Mouse (Mus musculus) neural tube, embryonic 11.5 days (tissue): Measurements from ENCODE around the gene Uggt1. TPM values are rescaled to one million over a fixed set of nuclear protein-coding genes. Genes with fewer than 3 reads are reported as not detected.

Source experiments
- ATAC-seq: fragments of 200-750 bp; cut with Nextera tagmentation; 2 replicates; pipeline ENCODE4 v1.8.0; 2017; ENCODE audit warnings: moderate number of reproducible peaks, mild to moderate bottlenecking, moderate TSS enrichment, moderate library complexity; ENCODE audit not compliant: insufficient read depth, low FRiP score, low TSS enrichment
- DNase-seq: peaks from one replicate; pipeline ENCODE4 v3.0.0-alpha.2; 2015; ENCODE audit warnings: low spot score
- H3K27ac ChIP-seq: fragments of 300-500 bp; sonication (generic); 2 replicates; pipeline ENCODE4 v1.5.1; 2014; ENCODE audit warnings: low read depth, mild to moderate bottlenecking, low read length
- H3K27me3 ChIP-seq: fragments of 300-500 bp; sonication (generic); 2 replicates; pipeline ENCODE4 v1.6.1; 2014; ENCODE audit warnings: mild to moderate bottlenecking, low read length, mixed read lengths; ENCODE audit not compliant: control insufficient read depth, insufficient read depth
- H3K36me3 ChIP-seq: fragments of 300-500 bp; sonication (generic); 2 replicates; pipeline ENCODE4 v1.6.1; 2014; ENCODE audit warnings: mild to moderate bottlenecking, low read length, moderate library complexity, mixed read lengths; ENCODE audit not compliant: control insufficient read depth, insufficient read depth
- H3K4me1 ChIP-seq: fragments of 300-500 bp; sonication (generic); 2 replicates; pipeline ENCODE4 v1.6.1; 2014; ENCODE audit warnings: low read length, mixed read lengths; ENCODE audit not compliant: control insufficient read depth, insufficient read depth
- H3K4me2 ChIP-seq: fragments of 300-500 bp; sonication (generic); 2 replicates; pipeline ENCODE4 v1.6.1; 2014; ENCODE audit warnings: low read depth, mild to moderate bottlenecking, moderate library complexity
- H3K4me3 ChIP-seq: fragments of 300-500 bp; sonication (generic); 2 replicates; pipeline ENCODE4 v1.5.1; 2014; ENCODE audit warnings: low read depth, low read length
- H3K9ac ChIP-seq: fragments of 300-500 bp; sonication (generic); 2 replicates; pipeline ENCODE4 v1.6.1; 2014; ENCODE audit warnings: mild to moderate bottlenecking, low read length
- H3K9me3 ChIP-seq: fragments of 300-500 bp; sonication (generic); 2 replicates; pipeline ENCODE4 v1.6.1; 2016; ENCODE audit warnings: low read length; ENCODE audit not compliant: control insufficient read depth
- WGBS: fragments of 180-500 bp; shearing (Covaris S2); extraction: QIAGEN DNeasy Blood & Tissue Kit; methylation state at CpG from one replicate; pipeline ENCODE4 v1.1.7; 2014; 5-methylcytosine and 5-hydroxymethylcytosine counted together
- polyA plus RNA-seq: library from polyadenylated mRNA; unstranded; fragments of >200 nt; fragmentation: Nextera tagmentation; extraction: Ambion mirVana; gene quantifications from 2 replicates; pipeline ENCODE4 v1.2.1, GENCODE M21; 2014

Gene Uggt1
- polyA plus RNA-seq, 1 experiment from 2014 or later, result 82.3 TPM

GRCm38 (mm10) chr1:36233218-36233617 lies 11.3 kb downstream of the Uggt1 start:
- no peaks in the 10 kb centered on the region for H3K36me3 ChIP-seq

GRCm38 (mm10) chr1:36230919-36231705 lies 13.4 kb downstream of the Uggt1 start:
- Histone ChIP-seq H3K9me3 (no peaks in the 10 kb centered on the region), H3K9ac (no peak overlapping the region), H3K4me3 (no peak overlapping the region), H3K4me1 (no peaks in the 10 kb centered on the region), H3K4me2 (no peak overlapping the region), H3K36me3 (no peaks in the 10 kb centered on the region), H3K27me3 (no peaks in the 10 kb centered on the region), H3K27ac (no peak overlapping the region)
- no peak for DNase-seq
- WGBS, result 87% methylated on average over 7 of the region's 7 CpGs
- no peak for ATAC-seq

More at GRCm38 (mm10) chr1:36233218-36233617, 11.3 kb downstream of the Uggt1 start:
- no peaks in the 10 kb centered on the region for H3K9me3 ChIP-seq
- H3K9ac ChIP-seq, result no peak overlapping the region
- H3K4me1 ChIP-seq, result no peaks in the 10 kb centered on the region
- H3K4me3 ChIP-seq, result no peak overlapping the region
- H3K27me3 ChIP-seq, result no peaks in the 10 kb centered on the region
- WGBS, result 92% methylated on average over 6 of the region's 6 CpGs
- DNase-seq (no peak), ATAC-seq (no peak)
- H3K27ac ChIP-seq, result no peak overlapping the region
- H3K4me2 ChIP-seq, result no peak overlapping the region

- H3K27me3 ChIP-seq, result no peaks in the 10 kb centered on the region
- DNase-seq (no peak), ATAC-seq (no peak)
- no peaks in the 10 kb centered on the region for H3K36me3 ChIP-seq
- H3K9me3 ChIP-seq, result no peaks in the 10 kb centered on the region
- no peak overlapping the region for H3K27ac ChIP-seq
- no peak overlapping the region for H3K4me2 ChIP-seq
- WGBS, result 91% methylated on average over 9 of the region's 9 CpGs
- H3K4me3 ChIP-seq, result no peak overlapping the region
- no peak overlapping the region for H3K9ac ChIP-seq
- H3K4me1 ChIP-seq, result no peaks in the 10 kb centered on the region
Observed at GRCm38 (mm10) chr1:36228461-36228860, 16.1 kb downstream of the Uggt1 start.

- no peak overlapping the region for H3K4me2 ChIP-seq
- H3K27ac ChIP-seq, result no peak overlapping the region
- no peaks in the 10 kb centered on the region for H3K9me3 ChIP-seq
- no peaks in the 10 kb centered on the region for H3K4me1 ChIP-seq
- no peaks in the 10 kb centered on the region; the same call in 1 of the 2 replicates for H3K36me3 ChIP-seq
- 93% methylated on average over 3 of the region's 3 CpGs for WGBS
- no peak overlapping the region for H3K4me3 ChIP-seq
- H3K27me3 ChIP-seq, result no peaks in the 10 kb centered on the region
- ATAC-seq, result no peak
- H3K9ac ChIP-seq, result no peak overlapping the region
- no peak for DNase-seq
Observed at GRCm38 (mm10) chr1:36224648-36225047, 19.9 kb downstream of the Uggt1 start.

- no peaks in the 10 kb centered on the region for H3K27me3 ChIP-seq
- H3K4me1 ChIP-seq, result no peaks in the 10 kb centered on the region
- no peak overlapping the region for H3K27ac ChIP-seq
- ATAC-seq, result no peak
- H3K4me2 ChIP-seq, result no peak overlapping the region
- DNase-seq, result no peak
- WGBS, result 90% methylated on average over 4 of the region's 4 CpGs
- H3K9me3 ChIP-seq, result no peaks in the 10 kb centered on the region
- peaks cover 2% of the 10 kb centered on the region; the same call in 1 of the 2 replicates for H3K36me3 ChIP-seq
- no peak overlapping the region for H3K4me3 ChIP-seq
- no peak overlapping the region for H3K9ac ChIP-seq
Observed at GRCm38 (mm10) chr1:36214324-36214723, 30.2 kb downstream of the Uggt1 start.

- no peak overlapping the region for H3K27ac ChIP-seq
- DNase-seq, result no peak
- H3K9me3 ChIP-seq, result no peaks in the 10 kb centered on the region
- 97% methylated on average over 12 of the region's 12 CpGs for WGBS
- no peak overlapping the region for H3K4me3 ChIP-seq
- H3K4me1 ChIP-seq, result no peaks in the 10 kb centered on the region
- no peak overlapping the region for H3K4me2 ChIP-seq
- ATAC-seq, result no peak
- H3K36me3 ChIP-seq, result no peaks in the 10 kb centered on the region; the same call in 1 of the 2 replicates
- no peak overlapping the region for H3K9ac ChIP-seq
- H3K27me3 ChIP-seq, result no peaks in the 10 kb centered on the region
Observed at GRCm38 (mm10) chr1:36201739-36202138, 42.8 kb downstream of the Uggt1 start.

GRCm38 (mm10) chr1:36194482-36194881 lies 50.0 kb downstream of the Uggt1 start:
- ATAC-seq (no peak), DNase-seq (no peak)
- whole genome bisulfite sequencing, result 97% methylated on average over 3 of the region's 3 CpGs
- Histone ChIP-seq H3K36me3 (peaks cover 10% of the 10 kb centered on the region), H3K9me3 (no peaks in the 10 kb centered on the region), H3K9ac (no peak overlapping the region), H3K4me2 (no peak overlapping the region), H3K4me3 (no peak overlapping the region), H3K27me3 (no peaks in the 10 kb centered on the region), H3K4me1 (no peaks in the 10 kb centered on the region), H3K27ac (no peak overlapping the region)

GRCm38 (mm10) chr1:36191966-36192365 lies 52.6 kb downstream of the Uggt1 start:
- DNase-seq, result no peak
- peaks cover 10% of the 10 kb centered on the region for H3K36me3 ChIP-seq
- WGBS, result 90% methylated on average over 11 of the region's 11 CpGs

GRCm38 (mm10) chr1:36180038-36180437 lies 64.5 kb downstream of the Uggt1 start:
- H3K4me3 ChIP-seq, result no peak overlapping the region
- H3K9ac ChIP-seq, result no peak overlapping the region
- WGBS, result 91% methylated on average over 5 of the region's 5 CpGs
- no peak overlapping the region for H3K4me2 ChIP-seq
- ATAC-seq (no peak), DNase-seq (no peak)
- no peaks in the 10 kb centered on the region for H3K27me3 ChIP-seq
- H3K36me3 ChIP-seq, result peaks cover 4% of the 10 kb centered on the region
- no peaks in the 10 kb centered on the region for H3K9me3 ChIP-seq
- no peak overlapping the region for H3K27ac ChIP-seq
- no peaks in the 10 kb centered on the region for H3K4me1 ChIP-seq

More at GRCm38 (mm10) chr1:36191966-36192365, 52.6 kb downstream of the Uggt1 start:
- Histone ChIP-seq H3K27me3 (no peaks in the 10 kb centered on the region), H3K9me3 (no peaks in the 10 kb centered on the region), H3K4me3 (no peak overlapping the region), H3K4me2 (no peak overlapping the region), H3K27ac (no peak overlapping the region), H3K4me1 (no peaks in the 10 kb centered on the region), H3K9ac (no peak overlapping the region)
- ATAC-seq, result no peak
